In the genomic region with DNA sequence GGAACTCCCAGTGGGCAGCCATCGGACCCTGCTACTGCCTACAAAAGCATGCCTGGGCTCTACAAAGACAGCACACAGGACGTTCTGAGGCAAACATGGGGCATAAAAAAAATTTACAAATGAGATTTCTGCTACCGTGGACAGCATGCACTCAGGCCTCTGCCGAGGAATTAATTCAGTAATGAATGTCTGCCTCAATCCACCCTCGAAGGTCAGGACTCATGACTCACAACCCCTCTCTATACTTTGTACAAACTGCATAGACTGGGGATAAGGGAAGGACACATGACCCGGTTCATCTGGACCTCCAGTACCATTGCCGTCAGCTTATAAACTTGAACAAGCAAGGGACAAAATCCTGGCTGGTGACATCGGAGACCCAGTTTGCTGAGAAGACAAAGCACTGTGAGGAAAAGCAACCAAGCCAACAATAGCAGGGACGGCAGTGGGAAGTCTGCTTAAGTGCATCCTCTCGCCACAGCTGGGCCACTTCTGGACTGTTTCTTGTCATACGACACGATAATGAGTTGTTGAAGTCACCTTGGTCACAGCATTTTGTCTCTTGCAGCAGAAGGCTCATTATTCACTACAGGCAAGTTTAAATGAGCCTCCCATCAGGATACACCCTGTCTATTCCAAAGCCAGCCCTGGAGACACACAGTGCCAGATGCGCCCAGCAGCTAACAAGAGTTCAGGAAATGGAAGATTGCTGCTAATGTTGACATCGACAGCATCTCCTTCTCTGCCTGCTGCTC, we compare ENCODE assay signal across 13 mouse cellular contexts.
DNase-seq lines count a peak whose midpoint lies in the region; ATAC-seq lines count a peak whose summit lies in the region.
"Had no signal": no experiment of that assay in that cellular context is flagged by ENCODE, and none has a peak within 500 bp of the region (broad histone marks: within the 10 kb centered on the region; RNA-seq: fewer than 3 reads in every experiment).

No protein-coding gene starts in this region.

- H3K4me1 ChIP-seq in kidney, embryonic 15.5 days, result peaks cover 31% of the 10 kb centered on the region
- peaks cover 19% of the 10 kb centered on the region for H3K4me1 ChIP-seq in kidney, embryonic 16.5 days (ENCODE audit: insufficient read depth, low read length)
- H3K4me1 ChIP-seq in forebrain, embryonic 12.5 days, result peaks cover 30% of the 10 kb centered on the region
- H3K4me1 ChIP-seq in midbrain, embryonic 16.5 days (ENCODE audit: control insufficient read depth, insufficient read depth, low read length), result peaks cover 13% of the 10 kb centered on the region

- H3K4me2 ChIP-seq in kidney, embryonic 15.5 days, result no peak overlapping the region
- H3K4me2 ChIP-seq in kidney, embryonic 16.5 days (replicated peaks; ENCODE audit: low read depth, low read length), result no peak overlapping the region
- H3K4me2 ChIP-seq in forebrain, embryonic 12.5 days, result no peak overlapping the region
- H3K4me2 ChIP-seq in midbrain, embryonic 16.5 days (ENCODE audit: low read length), result no peak overlapping the region
- H3K4me2 ChIP-seq: liver, embryonic 12.5 days had no signal

- peak; percentile 30 for DNase-seq in heart, postnatal 4 days
- DNase-seq in thymus, adult 18-20 months, result no peak
- no peak for DNase-seq in right cerebral cortex, adult 18-20 months
- no peak for DNase-seq in spleen, postnatal 10 days (ENCODE audit: low spot score in 2 of 2)
- DNase-seq: right cerebral cortex, postnatal 25 days had no signal

- no peaks in the 10 kb centered on the region for H3K27me3 ChIP-seq in kidney, embryonic 15.5 days
- H3K27me3 ChIP-seq in kidney, embryonic 16.5 days (ENCODE audit: insufficient read depth, low read length), result no peaks in the 10 kb centered on the region
- H3K27me3 ChIP-seq in forebrain, embryonic 12.5 days, result no peaks in the 10 kb centered on the region
- no peaks in the 10 kb centered on the region for H3K27me3 ChIP-seq in midbrain, embryonic 16.5 days (ENCODE audit: control insufficient read depth, insufficient read depth, low read depth, low read length)
- H3K27me3 ChIP-seq: liver, embryonic 12.5 days had no signal

- H3K4me3 ChIP-seq in kidney, embryonic 15.5 days (replicated peaks), result no peak overlapping the region
- H3K4me3 ChIP-seq in kidney, embryonic 16.5 days (ENCODE audit: low read length), result no peak overlapping the region
- no peak overlapping the region for H3K4me3 ChIP-seq in forebrain, embryonic 12.5 days (replicated peaks)
- H3K4me3 ChIP-seq in midbrain, embryonic 16.5 days (ENCODE audit: low read depth, low read length), result no peak overlapping the region
- H3K4me3 ChIP-seq: left cerebral cortex, adult 2 months; liver, embryonic 12.5 days had no signal

- H3K36me3 ChIP-seq in kidney, embryonic 15.5 days, result peaks cover 47% of the 10 kb centered on the region
- peaks cover 29% of the 10 kb centered on the region for H3K36me3 ChIP-seq in kidney, embryonic 16.5 days (ENCODE audit: insufficient read depth, low read length)
- H3K36me3 ChIP-seq in forebrain, embryonic 12.5 days (replicated peaks), result 0 out of 2 replicates have a peak, but pooled peaks cover 3% of the 10 kb centered on the region
- no peaks in the 10 kb centered on the region for H3K36me3 ChIP-seq in midbrain, embryonic 16.5 days (ENCODE audit: control insufficient read depth, insufficient read depth, low read length)

- no peak overlapping the region for H3K9ac ChIP-seq in kidney, embryonic 15.5 days
- H3K9ac ChIP-seq in kidney, embryonic 16.5 days (replicated peaks; ENCODE audit: low read length), result no peak overlapping the region
- no peak overlapping the region for H3K9ac ChIP-seq in forebrain, embryonic 12.5 days
- no peak overlapping the region for H3K9ac ChIP-seq in midbrain, embryonic 16.5 days (ENCODE audit: low read depth, low read length)
- H3K9ac ChIP-seq: liver, embryonic 12.5 days had no signal

- H3K27ac ChIP-seq in kidney, embryonic 15.5 days, result no peak overlapping the region
- H3K27ac ChIP-seq in kidney, embryonic 16.5 days (ENCODE audit: low read length), result no peak overlapping the region
- peak overlapping the region; percentile 46; the same call in 1 of the 2 replicates for H3K27ac ChIP-seq in forebrain, embryonic 12.5 days
- no peak overlapping the region for H3K27ac ChIP-seq in midbrain, embryonic 16.5 days (ENCODE audit: low read length)
- H3K27ac ChIP-seq: left cerebral cortex, adult 2 months; liver, embryonic 12.5 days; stomach, postnatal 0 days had no signal

- 56% methylated on average over 14 of the region's 14 CpGs for WGBS in kidney, embryonic 15.5 days
- WGBS in kidney, embryonic 16.5 days, result 51% methylated on average over 14 of the region's 14 CpGs
- WGBS in forebrain, embryonic 12.5 days, result 64% methylated on average over 14 of the region's 14 CpGs
- WGBS in midbrain, embryonic 16.5 days, result 46% methylated on average over 14 of the region's 14 CpGs

- peak; percentile 33 for ATAC-seq in kidney, embryonic 15.5 days (replicated peaks; ENCODE audit: low FRiP score)
- ATAC-seq in kidney, embryonic 16.5 days (ENCODE audit: low FRiP score, low TSS enrichment), result no peak
- peak; percentile 57 for ATAC-seq in forebrain, embryonic 12.5 days (ENCODE audit: low FRiP score)
- ATAC-seq in midbrain, embryonic 16.5 days, result peak; percentile 64
- ATAC-seq: inflammation-experienced regulatory T-cells, adult 6 months; liver, embryonic 12.5 days had no signal

- H3K9me3 ChIP-seq in kidney, embryonic 15.5 days (replicated peaks), result no peaks in the 10 kb centered on the region
- 0 out of 2 replicates have a peak, but pooled peaks cover under 1% of the 10 kb centered on the region for H3K9me3 ChIP-seq in kidney, embryonic 16.5 days (ENCODE audit: low read length)
- H3K9me3 ChIP-seq in forebrain, embryonic 12.5 days, result no peaks in the 10 kb centered on the region
- H3K9me3 ChIP-seq in midbrain, embryonic 16.5 days (replicated peaks; ENCODE audit: control insufficient read depth, low read length, poor library complexity, severe bottlenecking), result no peaks in the 10 kb centered on the region
- H3K9me3 ChIP-seq: liver, embryonic 12.5 days had no signal
